Mouse (Mus musculus) brain, embryonic 14.5 days (tissue): ENCODE measurements around the gene Olfr134. TPM values are rescaled to one million over a fixed set of nuclear protein-coding genes. Genes with fewer than 3 reads are reported as not detected.
"Not testable (repeated sequence)": the region's sequence is repeated elsewhere in the genome, so short reads cannot be mapped to it uniquely, and the experiment has no call there.

Source experiments
- DNase-seq: peaks from one replicate; pipeline ENCODE4 v3.0.0-alpha.2; 2011; ENCODE audit warnings: low read depth
- CTCF ChIP-seq: fragments of 200-500 bp; IDR thresholded peaks from 2 replicates; pipeline ENCODE4 v1.5.1; 2012; ENCODE audit warnings: inconsistent platforms, mild to moderate bottlenecking, moderate library complexity, borderline replicate concordance; ENCODE audit not compliant: insufficient read depth, insufficient read length; ENCODE audit errors: extremely low read depth
- POLR2A ChIP-seq: fragments of 200-500 bp; IDR thresholded peaks from 2 replicates; pipeline ENCODE4 v1.6.1; 2012; ENCODE audit warnings: mild to moderate bottlenecking, inconsistent platforms, borderline replicate concordance; ENCODE audit not compliant: poor library complexity, insufficient read depth, insufficient read length, severe bottlenecking; ENCODE audit errors: extremely low read depth
- polyA plus RNA-seq: library from polyadenylated mRNA; depleted of rRNA; stranded (reverse); fragments of >200 nt; gene quantifications from 2 replicates; pipeline ENCODE4 v1.2.3, GENCODE M21; 2012; rRNA removed

Gene Olfr134
- not detected in 2 replicates for polyA plus RNA-seq

DNA sequence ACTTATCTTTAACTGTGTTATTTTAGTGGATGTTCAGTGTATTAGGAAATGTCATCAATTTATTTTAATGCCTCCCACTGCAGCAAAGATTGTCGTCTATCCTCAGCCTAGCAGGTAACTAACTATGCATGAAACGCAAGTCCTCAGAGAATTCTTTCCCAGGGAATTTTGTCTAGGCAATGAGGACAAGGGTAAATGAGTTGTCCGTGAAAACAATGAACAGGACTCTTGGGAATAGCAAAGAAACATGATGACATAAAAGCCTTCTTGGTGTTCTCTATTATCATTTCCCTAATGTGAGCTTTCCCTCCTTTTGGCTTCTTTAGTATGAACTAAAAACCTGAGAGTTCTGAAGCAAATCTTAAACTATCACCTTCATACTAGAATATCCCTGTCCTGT, at the start of gene Olfr134:
Gene Olfr134, plus strand, starts transcription at position 301 of the 400 bp plus-strand sequence.
- DNase-seq: no peak
- TF ChIP-seq CTCF (no peak), POLR2A (no peak)

DNA sequence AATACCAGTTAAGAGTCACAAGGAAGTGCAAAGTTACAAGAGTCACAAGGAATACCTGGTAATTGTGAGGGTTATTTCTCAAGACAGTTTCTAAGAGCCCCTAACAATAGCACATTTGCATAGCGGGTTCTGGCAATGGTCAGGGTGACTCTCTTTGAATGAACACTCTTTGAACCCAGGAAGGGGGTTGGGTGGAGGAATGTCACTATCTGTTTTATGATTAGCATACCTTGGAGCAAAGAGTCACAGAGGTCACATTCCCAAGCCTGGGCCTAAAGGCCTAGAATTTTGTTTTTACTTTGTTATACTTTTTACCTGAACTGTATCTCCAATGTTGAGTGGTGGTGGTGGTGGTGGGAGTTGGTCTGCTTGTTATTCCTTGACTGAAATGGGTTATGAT, 47.0 kb upstream of the Olfr134 start:
- not testable (repeated sequence) for DNase-seq

DNA sequence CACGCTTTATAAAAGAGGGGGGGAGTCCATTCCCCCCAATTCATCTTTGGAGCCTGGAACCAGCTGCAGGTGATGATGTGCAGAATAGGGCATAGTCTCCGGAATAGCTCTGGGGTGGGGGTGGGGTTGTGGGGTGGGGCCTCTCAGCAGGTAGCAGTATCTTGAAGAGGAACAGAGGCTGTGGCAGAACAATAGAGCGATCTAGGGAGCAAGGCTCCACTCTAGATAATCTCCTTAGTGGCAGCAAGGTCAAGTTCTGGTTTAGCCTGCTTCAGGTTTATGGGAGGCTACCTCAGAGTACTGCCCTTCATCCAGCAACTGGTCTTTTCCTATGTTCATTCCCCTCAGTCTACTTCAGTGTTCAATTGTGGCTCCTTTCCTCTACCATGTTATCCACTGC, 45.8 kb upstream of the Olfr134 start:
- not testable (repeated sequence) for DNase-seq

DNA sequence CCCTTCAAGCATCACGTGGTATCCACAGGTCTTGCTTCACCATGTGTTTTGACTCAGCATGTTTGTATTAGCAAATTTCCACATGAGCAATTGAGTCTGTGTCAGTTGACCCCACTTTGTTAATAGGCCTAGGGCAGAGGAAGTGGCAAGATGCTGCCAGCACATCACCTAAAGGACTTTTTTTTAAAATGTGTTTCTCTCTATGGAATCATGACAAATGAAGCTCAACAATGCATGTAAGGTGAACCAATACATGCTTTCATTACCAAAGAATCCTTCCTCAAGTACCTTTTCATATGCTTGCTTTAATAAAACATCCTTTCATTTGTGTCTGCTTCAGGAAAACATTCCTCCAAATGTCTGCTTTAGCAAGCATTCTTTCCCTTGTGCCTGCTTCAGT, 36.8 kb upstream of the Olfr134 start, which contains the start of gene Olfr132:
Gene Olfr132, minus strand, starts transcription at position 101 of the 400 bp plus-strand sequence.
- TF ChIP-seq CTCF (no peak), POLR2A (no peak)
- no peak for DNase-seq

DNA sequence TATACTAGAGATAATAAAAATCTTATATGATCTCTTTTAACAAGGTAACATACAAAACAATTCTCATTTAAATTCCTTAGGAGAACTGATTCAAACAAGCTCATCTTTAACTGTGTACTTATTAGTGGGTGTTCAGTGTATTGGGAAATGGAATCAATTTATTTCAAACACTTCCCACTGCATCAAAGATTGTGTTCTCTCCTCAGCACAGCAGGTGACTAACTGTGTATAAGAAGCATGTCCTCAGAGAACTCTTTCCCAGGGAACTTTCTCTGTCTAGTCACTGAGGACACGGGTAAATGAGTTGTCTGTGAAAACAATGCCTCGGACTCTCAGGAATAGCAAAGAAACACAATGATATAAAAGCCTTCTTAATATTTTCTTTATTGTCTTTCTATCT, 26.2 kb upstream of the Olfr134 start, which contains the start of gene Olfr133:
Gene Olfr133, plus strand, starts transcription at position 301 of the 400 bp plus-strand sequence.
- peak; percentile 0 for DNase-seq
- TF ChIP-seq POLR2A (no peak), CTCF (no peak)

DNA sequence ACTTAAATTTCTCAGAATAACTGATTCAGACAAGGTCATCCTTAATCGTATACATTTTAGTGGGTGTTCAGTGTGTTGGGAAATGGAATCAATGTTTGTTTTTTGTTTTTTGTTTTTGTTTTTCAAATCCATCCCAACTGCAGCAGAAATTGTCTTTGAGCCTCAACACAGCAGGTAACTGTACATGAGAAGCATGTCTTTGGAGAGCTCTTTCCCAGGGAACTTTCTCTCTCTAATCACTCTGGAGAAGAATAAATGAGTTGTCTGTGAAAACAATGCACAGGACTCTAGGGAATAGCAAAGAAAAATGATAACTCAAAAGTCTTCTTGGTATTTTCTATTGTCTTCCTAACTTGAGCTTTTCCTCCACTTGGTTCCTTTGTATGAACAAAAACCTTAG, 32.8 kb downstream of the Olfr134 start, which contains the start of gene Olfr135:
Gene Olfr135, plus strand, starts transcription at position 301 of the 400 bp plus-strand sequence.
- TF ChIP-seq CTCF: no peak
- TF ChIP-seq POLR2A: no peak

More for the DNA sequence above, 32.8 kb downstream of the Olfr134 start, which contains the start of gene Olfr135:
- DNase-seq: no peak

Other genes starting within 250 kb of the Olfr134 start
- not detected in 2 replicates for gene Olfr761, start 218.3 kb upstream of the Olfr134 start, polyA plus RNA-seq
- not detected in 2 replicates for gene Olfr129, start 111.3 kb upstream of the Olfr134 start, polyA plus RNA-seq
- gene Olfr130, start 107.5 kb upstream of the Olfr134 start, polyA plus RNA-seq: not detected in 2 replicates
- not detected in 2 replicates for gene Olfr131, start 82.7 kb upstream of the Olfr134 start, polyA plus RNA-seq
- not detected in 2 replicates for gene Olfr132, start 36.9 kb upstream of the Olfr134 start, polyA plus RNA-seq
- not detected in 2 replicates for gene Olfr133, start 26.1 kb upstream of the Olfr134 start, polyA plus RNA-seq
- gene Olfr135, start 32.9 kb downstream of the Olfr134 start, polyA plus RNA-seq: not detected in 2 replicates
- not detected in 2 replicates for gene Olfr138, start 89.6 kb downstream of the Olfr134 start, polyA plus RNA-seq
- not detected in 2 replicates for gene Olfr137, start 136.2 kb downstream of the Olfr134 start, polyA plus RNA-seq
- not detected in 2 replicates for gene Olfr136, start 158.4 kb downstream of the Olfr134 start, polyA plus RNA-seq
- gene Esp36, start 248.8 kb downstream of the Olfr134 start, polyA plus RNA-seq: not detected in 2 replicates